Mouse (Mus musculus): ENCODE results near the gene Sf1.

Gene Sf1

DNA sequence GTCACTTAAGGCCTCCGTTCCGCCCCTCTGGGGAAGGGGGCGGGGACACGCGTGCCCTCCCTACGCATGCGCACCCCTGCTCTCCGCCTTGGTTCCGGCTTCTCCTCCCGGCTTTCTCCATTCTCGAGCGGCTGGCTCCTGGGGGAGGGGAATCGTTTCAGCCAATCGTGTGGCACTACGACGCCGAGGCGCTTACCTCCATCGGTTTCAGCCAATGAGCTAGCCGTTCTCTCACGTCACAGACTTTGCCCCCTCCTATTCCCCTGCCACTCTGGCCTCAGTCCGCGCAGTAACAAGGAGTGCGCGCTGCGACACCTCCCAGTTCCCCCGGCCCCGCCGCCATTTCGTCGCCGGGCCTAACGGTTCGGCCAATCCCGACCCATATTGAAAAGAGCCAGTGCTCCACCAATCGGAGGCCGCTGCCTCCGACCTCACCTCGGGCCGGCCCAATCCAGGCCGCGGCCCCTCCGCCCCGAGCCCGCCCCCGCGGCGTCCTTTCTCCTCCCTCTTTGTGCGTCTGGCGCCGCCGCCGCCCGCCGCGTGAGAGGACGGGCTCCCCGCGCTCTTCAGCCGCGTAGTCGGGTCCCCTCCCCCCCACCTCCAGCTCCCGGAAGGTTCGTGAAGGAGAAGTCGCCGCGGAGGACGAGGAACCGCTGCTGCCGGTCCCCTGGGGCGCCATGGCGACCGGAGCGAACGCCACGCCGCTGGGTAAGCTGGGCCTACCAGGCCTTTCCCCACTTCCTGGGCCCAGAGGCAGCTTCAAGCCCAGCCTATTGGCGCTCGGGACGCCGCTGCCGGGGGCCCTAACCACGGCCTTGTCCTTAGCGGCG is at the start of gene Sf1:
Gene Sf1, plus strand, starts transcription at position 280 of the 830 bp plus-strand sequence.
- DNase-seq (ENCODE audit: low read depth, low spot score), result peak; percentile 100

DNA sequence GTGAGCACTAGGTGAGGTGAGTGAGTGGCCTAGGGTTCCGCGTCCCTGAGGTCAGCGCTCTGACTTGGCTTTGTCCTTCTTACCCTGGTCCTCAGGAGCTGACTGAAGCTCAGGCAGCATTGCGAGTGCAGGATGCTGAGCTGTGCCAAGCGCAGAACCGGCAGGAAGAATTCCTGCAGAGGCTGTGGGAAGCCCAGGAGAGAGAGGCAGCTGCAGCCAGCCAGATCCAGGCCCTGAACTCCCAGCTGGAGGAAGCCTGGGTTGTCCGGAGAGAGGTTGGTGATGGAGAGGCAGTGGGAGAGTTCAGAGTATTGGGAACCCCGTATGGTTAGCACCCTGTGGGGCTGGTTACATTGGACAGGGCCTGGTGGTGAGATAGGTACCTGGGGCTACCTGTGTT is 49.7 kb upstream of the Sf1 start:
- no peak for DNase-seq (ENCODE audit: low read depth, low spot score)

- no peak for DNase-seq (ENCODE audit: low read depth, low spot score)
These were observed 49.0 kb upstream of the Sf1 start for GRCm38 (mm10) chr19:6314513-6314912.

DNA sequence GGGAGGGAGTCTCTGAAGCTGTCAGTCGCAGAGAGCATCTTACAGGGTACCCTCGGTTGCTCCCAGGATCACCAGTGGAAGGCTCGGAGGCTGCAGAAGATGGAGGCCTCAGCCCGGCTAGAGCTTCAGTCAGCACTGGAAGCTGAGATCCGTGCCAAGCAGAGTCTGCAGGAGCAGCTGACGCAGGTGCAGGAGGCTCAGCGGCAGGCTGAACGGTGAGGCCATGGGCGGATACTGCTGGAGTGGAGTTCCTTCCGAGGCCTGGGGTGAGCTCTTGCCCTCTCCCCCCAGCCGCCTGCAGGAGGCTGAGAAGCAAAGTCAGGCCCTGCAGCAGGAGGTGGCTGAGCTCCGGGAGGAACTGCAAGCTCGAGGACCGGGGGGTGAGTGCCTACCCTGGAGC is 47.9 kb upstream of the Sf1 start:
- DNase-seq (ENCODE audit: low read depth, low spot score), result no peak

DNA sequence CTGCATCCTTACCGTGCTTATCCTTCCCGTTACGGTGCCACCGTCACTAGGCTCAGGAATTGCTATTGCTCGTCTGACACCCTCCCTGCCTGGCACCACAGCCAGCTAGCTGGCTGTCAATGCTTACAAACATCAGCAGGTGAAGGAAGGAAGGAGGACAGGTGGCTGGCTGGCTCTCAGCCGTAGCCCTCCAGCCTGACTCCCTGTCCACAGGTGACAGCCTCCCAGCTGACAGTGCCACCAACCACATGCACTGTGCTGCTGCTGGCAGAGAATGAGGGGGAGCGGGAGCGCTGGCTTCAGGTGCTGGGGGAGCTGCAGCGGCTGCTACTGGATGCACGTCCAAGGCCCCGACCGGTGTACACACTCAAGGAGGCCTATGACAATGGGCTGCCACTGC is 45.3 kb upstream of the Sf1 start:
- no peak for DNase-seq (ENCODE audit: low read depth, low spot score)

- peak; percentile 55 for DNase-seq (ENCODE audit: low read depth, low spot score)
These were observed 42.1 kb upstream of the Sf1 start for GRCm38 (mm10) chr19:6321358-6321757.

- peak; percentile 93 for DNase-seq (ENCODE audit: low read depth, low spot score)
These were observed 41.5 kb upstream of the Sf1 start for GRCm38 (mm10) chr19:6321786-6322621.

DNA sequence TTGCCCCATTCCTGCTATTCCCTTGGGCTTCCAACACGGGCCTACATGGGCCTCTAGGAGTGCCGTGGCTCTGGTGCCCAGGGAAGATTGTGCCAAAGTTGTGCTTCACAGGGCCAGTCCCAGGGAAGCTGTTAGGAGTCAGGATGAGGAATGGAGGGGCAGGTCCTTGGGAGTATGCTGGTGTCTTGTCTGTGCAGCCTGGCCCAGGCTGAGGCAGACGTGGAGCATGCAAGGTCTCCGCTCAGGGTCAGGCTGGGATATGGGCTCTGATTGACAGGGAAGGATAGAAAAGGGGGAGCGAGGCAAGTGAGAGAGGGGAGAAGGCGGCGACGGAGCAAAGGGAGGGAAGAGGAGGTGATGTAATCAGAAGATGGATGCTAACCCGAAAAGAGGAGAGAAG is 38.7 kb upstream of the Sf1 start:
- no peak for DNase-seq (ENCODE audit: low read depth, low spot score)

- DNase-seq (ENCODE audit: low read depth, low spot score), result no peak
These were observed 32.3 kb upstream of the Sf1 start for GRCm38 (mm10) chr19:6331178-6331577.

- peak; percentile 77 for DNase-seq (ENCODE audit: low read depth, low spot score)
These were observed 31.6 kb upstream of the Sf1 start for GRCm38 (mm10) chr19:6331719-6332516.

DNA sequence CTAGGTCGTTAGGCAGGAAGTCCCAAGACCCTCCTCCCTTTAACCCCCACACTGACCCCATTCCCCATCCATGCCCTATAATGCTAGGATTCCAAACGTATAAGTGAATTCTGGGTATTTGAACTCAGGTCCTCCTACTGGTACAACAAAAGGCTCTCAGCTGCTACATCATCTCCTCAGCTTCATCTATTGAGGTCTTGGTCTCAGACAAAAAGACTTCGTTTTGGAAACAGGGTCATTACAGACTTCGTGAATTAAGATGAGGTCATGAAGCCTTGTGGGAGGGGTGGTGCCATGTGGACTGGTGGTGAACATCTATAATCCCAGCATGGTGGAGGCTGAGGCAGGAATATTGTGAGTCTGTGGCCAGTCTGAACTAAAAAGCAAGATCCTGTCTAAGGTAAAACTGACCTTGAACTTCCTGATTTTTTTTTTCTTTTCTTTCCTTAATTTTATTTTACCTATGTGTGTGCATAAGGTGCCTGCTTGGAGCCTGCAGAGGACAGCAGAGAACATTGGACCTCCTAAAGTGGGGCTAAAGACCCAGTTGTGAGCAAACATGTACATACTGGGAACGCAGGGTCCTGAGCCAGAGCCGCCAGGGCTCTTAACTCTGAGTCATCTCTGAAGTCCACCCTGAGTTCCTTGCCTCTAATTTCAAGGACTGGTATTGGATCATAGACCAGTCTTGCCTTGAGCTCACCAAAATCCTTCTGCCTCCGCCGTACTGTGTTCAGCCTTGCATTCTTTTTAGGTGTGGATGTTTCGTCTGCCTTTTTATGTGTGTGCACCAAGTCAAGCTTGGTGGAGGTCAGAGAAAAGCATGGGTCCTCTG is 29.5 kb upstream of the Sf1 start:
- no peak for DNase-seq (ENCODE audit: low read depth, low spot score)

- DNase-seq (ENCODE audit: low read depth, low spot score), result peak; percentile 98
These were observed 28.6 kb upstream of the Sf1 start, which contains the start of gene Men1 for GRCm38 (mm10) chr19:6334673-6335457. Gene Men1, plus strand, starts transcription at chr19:6334979.

DNA sequence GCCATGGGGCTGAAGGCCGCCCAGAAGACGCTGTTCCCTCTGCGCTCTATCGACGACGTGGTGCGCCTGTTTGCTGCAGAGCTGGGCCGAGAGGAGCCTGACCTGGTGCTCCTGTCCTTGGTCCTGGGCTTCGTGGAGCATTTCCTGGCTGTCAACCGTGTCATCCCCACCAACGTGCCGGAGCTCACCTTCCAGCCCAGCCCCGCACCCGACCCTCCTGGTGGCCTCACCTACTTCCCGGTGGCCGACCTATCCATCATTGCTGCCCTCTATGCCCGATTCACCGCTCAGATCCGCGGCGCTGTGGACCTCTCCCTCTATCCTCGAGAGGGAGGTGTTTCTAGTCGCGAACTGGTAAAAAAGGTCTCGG is 28.0 kb upstream of the Sf1 start:
- peak; percentile 35 for DNase-seq (ENCODE audit: low read depth, low spot score)

GRCm38 (mm10) chr19:6336920-6337319 is 26.6 kb upstream of the Sf1 start:
- no peak for DNase-seq (ENCODE audit: low read depth, low spot score)

DNA sequence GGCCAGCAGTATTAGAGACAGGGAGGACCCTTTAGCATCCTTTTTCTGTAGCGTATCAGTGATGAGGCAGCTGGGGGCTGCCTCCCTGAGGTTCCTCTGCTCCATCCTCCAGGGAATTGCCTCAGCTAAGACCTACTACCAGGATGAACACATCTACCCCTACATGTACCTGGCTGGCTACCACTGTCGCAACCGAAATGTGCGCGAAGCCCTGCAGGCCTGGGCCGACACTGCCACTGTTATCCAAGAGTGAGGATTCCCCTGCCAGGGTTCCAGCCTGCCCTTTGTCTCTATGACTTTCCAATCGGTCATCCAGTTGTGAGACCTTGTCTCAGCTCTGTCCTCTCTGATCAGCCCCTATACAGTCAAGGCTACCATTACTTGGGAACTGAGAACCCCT is 25.3 kb upstream of the Sf1 start:
- no peak for DNase-seq (ENCODE audit: low read depth, low spot score)

- no peak for DNase-seq (ENCODE audit: low read depth, low spot score)
These were observed 24.8 kb upstream of the Sf1 start for GRCm38 (mm10) chr19:6338716-6339115.

GRCm38 (mm10) chr19:6339191-6339590 is 24.3 kb upstream of the Sf1 start:
- no peak for DNase-seq (ENCODE audit: low read depth, low spot score)

DNA sequence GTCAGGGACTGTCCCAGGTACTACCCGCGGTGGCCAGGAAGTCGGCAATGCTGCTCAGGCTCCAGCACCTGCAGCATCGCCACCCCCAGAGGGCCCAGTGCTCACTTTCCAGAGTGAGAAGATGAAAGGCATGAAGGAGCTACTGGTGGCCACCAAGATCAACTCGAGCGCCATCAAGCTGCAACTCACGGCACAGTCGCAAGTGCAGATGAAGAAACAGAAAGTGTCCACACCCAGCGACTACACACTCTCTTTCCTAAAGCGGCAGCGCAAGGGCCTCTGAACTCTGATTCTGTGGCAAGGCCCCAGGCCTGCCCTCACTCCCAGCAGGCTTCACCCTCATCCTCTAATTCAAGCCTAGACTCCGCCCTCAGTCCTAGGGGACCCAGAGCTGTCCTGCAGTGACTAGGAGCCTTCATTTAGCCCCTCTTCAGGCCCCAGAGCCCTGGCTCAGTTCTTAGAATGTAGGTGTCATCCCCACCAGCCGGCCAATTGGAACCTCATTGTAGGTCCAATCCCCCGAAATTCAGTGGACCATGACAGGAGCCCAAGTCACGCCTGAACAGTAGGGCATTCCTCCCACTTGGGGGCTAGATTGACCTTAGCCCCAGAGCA is 23.5 kb upstream of the Sf1 start:
- peak; percentile 75 for DNase-seq (ENCODE audit: low read depth, low spot score)

DNA sequence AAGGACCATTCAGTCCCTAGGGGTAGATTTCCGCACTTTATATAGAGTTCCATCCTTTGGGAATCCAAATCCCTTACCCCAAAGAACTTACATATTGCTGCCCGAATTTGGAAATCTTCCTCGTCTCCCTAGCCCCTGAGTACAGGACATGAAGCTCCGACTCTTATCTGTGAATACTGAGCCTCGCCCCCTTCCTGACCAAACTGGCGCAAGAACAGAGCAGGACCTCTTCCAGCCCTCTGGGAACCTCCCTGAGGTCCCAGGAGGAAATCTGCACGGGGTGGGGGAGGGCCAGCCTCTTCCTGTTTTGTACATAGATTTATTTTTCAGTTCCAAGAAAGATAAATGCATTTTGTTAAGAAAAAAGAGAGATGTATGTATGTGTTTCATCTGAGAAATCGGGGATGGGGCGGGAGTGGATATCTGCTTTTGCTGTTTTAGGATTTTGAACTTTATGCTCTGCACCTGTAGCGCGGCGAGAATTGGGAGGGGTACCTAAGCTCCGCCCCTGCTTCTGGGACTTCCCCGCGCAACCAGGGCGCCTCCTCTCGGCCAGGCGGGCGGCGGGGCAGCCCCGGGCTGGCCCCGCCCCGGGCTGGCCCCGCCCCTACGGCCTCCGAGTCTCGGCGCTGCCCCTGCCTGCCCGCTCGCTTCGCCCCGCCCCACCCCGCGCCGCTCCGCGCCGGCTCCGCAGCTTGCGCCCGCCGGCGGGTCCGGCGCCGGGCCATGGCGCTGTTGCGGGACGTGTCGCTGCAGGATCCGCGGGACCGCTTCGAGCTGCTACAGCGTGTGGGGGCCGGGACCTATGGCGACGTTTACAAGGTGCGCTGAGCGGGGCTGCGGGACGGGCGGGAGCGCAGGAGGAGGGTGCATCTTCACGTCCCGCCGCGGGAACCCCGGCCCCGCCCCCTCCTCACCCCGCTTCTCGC is 22.7 kb upstream of the Sf1 start, which contains the start of gene Map4k2:
Gene Map4k2, plus strand, starts transcription at position 612 of the 929 bp plus-strand sequence.
- DNase-seq (ENCODE audit: low read depth, low spot score), result peak; percentile 87

Measured in ZHBTc4 (cell line).